Mouse (Mus musculus): ENCODE results near the gene Mink1. TPM values are rescaled to one million over a fixed set of nuclear protein-coding genes. Genes with fewer than 3 reads are reported as not detected.
A peak's percentile ranks its signal among the peaks of the same experiment; 100 is the strongest.

Gene Mink1
- total RNA-seq, 2 experiments from 2014 or later: 1.3 to 6.0 TPM

GRCm38 (mm10) chr11:70649185-70649734 lies 86.6 kb downstream of the Mink1 start:
- no peak for ATAC-seq (replicated peaks; ENCODE audit: low FRiP score, poor library complexity, severe bottlenecking)

- ATAC-seq (replicated peaks; ENCODE audit: low FRiP score, poor library complexity, severe bottlenecking): no peak
These were observed 87.9 kb downstream of the Mink1 start for GRCm38 (mm10) chr11:70650322-70651175.

GRCm38 (mm10) chr11:70651391-70651790 lies 88.7 kb downstream of the Mink1 start:
- no peak for ATAC-seq (replicated peaks; ENCODE audit: low FRiP score, poor library complexity, severe bottlenecking)

GRCm38 (mm10) chr11:70652029-70652883 lies 89.6 kb downstream of the Mink1 start:
- ATAC-seq (replicated peaks; ENCODE audit: low FRiP score, poor library complexity, severe bottlenecking): no peak

GRCm38 (mm10) chr11:70652884-70653344 lies 90.2 kb downstream of the Mink1 start:
- ATAC-seq (replicated peaks; ENCODE audit: low FRiP score, poor library complexity, severe bottlenecking): no peak

GRCm38 (mm10) chr11:70653345-70654197 lies 90.9 kb downstream of the Mink1 start:
- ATAC-seq (replicated peaks; ENCODE audit: low FRiP score, poor library complexity, severe bottlenecking): peak; percentile 47

GRCm38 (mm10) chr11:70654198-70654922 lies 91.7 kb downstream of the Mink1 start, which contains the start of gene Pfn1:
Pfn1 (minus strand) TSS chr11:70654644.
- peak; percentile 48 for ATAC-seq (replicated peaks; ENCODE audit: low FRiP score, poor library complexity, severe bottlenecking)

GRCm38 (mm10) chr11:70654923-70655570 lies 92.4 kb downstream of the Mink1 start:
- ATAC-seq (replicated peaks; ENCODE audit: low FRiP score, poor library complexity, severe bottlenecking): peak; percentile 9; the same call in 1 of the 2 replicates

- ATAC-seq (replicated peaks; ENCODE audit: low FRiP score, poor library complexity, severe bottlenecking): no peak
These were observed 93.1 kb downstream of the Mink1 start for GRCm38 (mm10) chr11:70655571-70656455.

- no peak for ATAC-seq (replicated peaks; ENCODE audit: low FRiP score, poor library complexity, severe bottlenecking)
These were observed 93.8 kb downstream of the Mink1 start for GRCm38 (mm10) chr11:70656456-70656927.

- no peak for ATAC-seq (replicated peaks; ENCODE audit: low FRiP score, poor library complexity, severe bottlenecking)
These were observed 94.3 kb downstream of the Mink1 start, which contains the start of gene Eno3 for GRCm38 (mm10) chr11:70656964-70657363. Eno3 (plus strand) TSS chr11:70657202.

GRCm38 (mm10) chr11:70657573-70657972 lies 94.9 kb downstream of the Mink1 start:
- ATAC-seq (replicated peaks; ENCODE audit: low FRiP score, poor library complexity, severe bottlenecking): no peak

- no peak for ATAC-seq (replicated peaks; ENCODE audit: low FRiP score, poor library complexity, severe bottlenecking)
These were observed 95.3 kb downstream of the Mink1 start for GRCm38 (mm10) chr11:70657991-70658390.

GRCm38 (mm10) chr11:70658521-70658920 lies 95.8 kb downstream of the Mink1 start:
- ATAC-seq (replicated peaks; ENCODE audit: low FRiP score, poor library complexity, severe bottlenecking): no peak

- ATAC-seq (replicated peaks; ENCODE audit: low FRiP score, poor library complexity, severe bottlenecking): no peak
These were observed 96.3 kb downstream of the Mink1 start for GRCm38 (mm10) chr11:70658942-70659341.

GRCm38 (mm10) chr11:70660571-70660970 lies 97.9 kb downstream of the Mink1 start:
- ATAC-seq (replicated peaks; ENCODE audit: low FRiP score, poor library complexity, severe bottlenecking): no peak

- no peak for ATAC-seq (replicated peaks; ENCODE audit: low FRiP score, poor library complexity, severe bottlenecking)
These were observed 100.4 kb downstream of the Mink1 start for GRCm38 (mm10) chr11:70663101-70663500.
